Mouse (Mus musculus) liver, embryonic 13.5 days (tissue): ENCODE measurements around the gene Mark4. TPM values are rescaled to one million over a fixed set of nuclear protein-coding genes. Genes with fewer than 3 reads are reported as not detected.

Experiments
- ATAC-seq: fragments of 200-750 bp; cut with Nextera tagmentation; 2 replicates; pipeline ENCODE4 v1.8.0; 2017; ENCODE audit warnings: low read depth, mild to moderate bottlenecking, moderate number of reproducible peaks, moderate library complexity
- DNase-seq: peaks from one replicate; pipeline ENCODE4 v3.0.0; 2022
- H3K27ac ChIP-seq: fragments of 300-500 bp; sonication (generic); 2 replicates; pipeline ENCODE4 v1.5.1; 2015; ENCODE audit warnings: moderate library complexity, mild to moderate bottlenecking, inconsistent platforms
- H3K27me3 ChIP-seq: fragments of 300-500 bp; sonication (generic); 2 replicates; pipeline ENCODE4 v1.6.1; 2015; ENCODE audit warnings: mild to moderate bottlenecking, inconsistent platforms
- H3K36me3 ChIP-seq: fragments of 300-500 bp; sonication (generic); 2 replicates; pipeline ENCODE4 v1.6.1; 2015; ENCODE audit warnings: mild to moderate bottlenecking, inconsistent platforms
- H3K4me1 ChIP-seq: fragments of 300-500 bp; sonication (generic); replicated peaks from 2 replicates; pipeline ENCODE4 v1.6.1; 2015; ENCODE audit warnings: inconsistent platforms
- H3K4me2 ChIP-seq: fragments of 300-500 bp; sonication (generic); 2 replicates; pipeline ENCODE4 v1.6.1; 2015; ENCODE audit warnings: inconsistent platforms, mild to moderate bottlenecking, moderate library complexity
- H3K4me3 ChIP-seq: fragments of 300-500 bp; sonication (generic); replicated peaks from 2 replicates; pipeline ENCODE4 v1.5.1; 2015; ENCODE audit warnings: mild to moderate bottlenecking, inconsistent platforms
- H3K9ac ChIP-seq: fragments of 300-500 bp; sonication (generic); 2 replicates; pipeline ENCODE4 v1.6.1; 2015; ENCODE audit warnings: mild to moderate bottlenecking, inconsistent platforms
- H3K9me3 ChIP-seq: fragments of 300-500 bp; sonication (generic); replicated peaks from 2 replicates; pipeline ENCODE4 v1.6.1; 2016; ENCODE audit warnings: inconsistent platforms
- WGBS: fragments of 180-500 bp; shearing (Covaris S2); methylation state at CpG from one replicate; pipeline ENCODE4 v1.1.7; 2015; ENCODE audit not compliant: insufficient replicate concordance; 5-methylcytosine and 5-hydroxymethylcytosine counted together
- polyA plus RNA-seq: library from polyadenylated mRNA; unstranded; fragments of >200 nt; fragmentation: Nextera tagmentation; extraction: Ambion mirVana; gene quantifications from 2 replicates; pipeline ENCODE4 v1.2.1, GENCODE M21; 2015

The Mark4 gene
- polyA plus RNA-seq, 1 experiment from 2014 or later, result 1.6 TPM

DNA sequence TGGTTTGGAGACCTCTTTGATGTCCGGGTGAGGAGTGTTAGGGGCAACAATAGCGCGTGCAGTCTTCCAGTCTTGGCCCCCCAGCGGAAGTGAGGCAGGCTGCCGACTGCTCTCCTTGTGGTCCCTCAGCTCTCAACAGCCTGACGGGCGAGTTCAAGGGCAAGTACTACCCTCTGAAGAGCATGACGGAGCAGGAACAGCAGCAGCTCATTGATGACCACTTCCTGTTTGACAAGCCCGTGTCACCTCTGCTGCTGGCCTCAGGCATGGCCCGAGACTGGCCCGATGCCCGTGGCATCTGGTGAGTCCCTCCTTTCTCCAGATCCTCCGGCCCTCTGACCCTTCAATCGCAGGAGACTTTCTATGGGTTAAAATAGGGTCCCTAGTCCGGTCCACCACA, 42.0 kb downstream of the Mark4 start:
- Histone ChIP-seq H3K27me3 (peaks cover 76% of the 10 kb centered on the region), H3K4me3 (no peak overlapping the region), H3K27ac (no peak overlapping the region), H3K36me3 (no peaks in the 10 kb centered on the region), H3K9me3 (0 out of 2 replicates have a peak, but pooled peaks cover 4% of the 10 kb centered on the region), H3K4me2 (no peak overlapping the region), H3K9ac (no peak overlapping the region), H3K4me1 (peaks cover 18% of the 10 kb centered on the region)
- no peak for ATAC-seq
- WGBS, result 47% methylated on average over 15 of the region's 15 CpGs
- no peak for DNase-seq

DNA sequence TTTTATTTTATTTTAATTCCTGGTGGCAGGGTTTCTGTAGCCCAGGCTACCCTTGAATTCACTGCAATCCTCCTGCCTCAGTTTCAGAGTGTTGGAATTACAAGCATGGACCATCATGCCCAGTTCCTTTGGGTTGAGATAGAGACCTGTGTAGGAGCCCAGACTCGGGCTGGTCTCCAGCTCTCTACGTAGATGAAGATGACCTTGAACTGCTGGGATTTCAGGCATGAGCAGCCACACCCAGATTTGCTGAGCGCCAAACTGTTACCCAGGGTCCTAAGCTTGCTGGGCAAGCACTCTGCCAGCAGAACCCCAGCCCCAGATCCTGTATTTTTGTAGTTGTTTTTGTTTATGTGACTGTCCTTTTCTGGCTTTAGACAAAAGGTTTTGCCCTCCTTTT, 45.1 kb downstream of the Mark4 start:
- 0 out of 2 replicates have a peak, but pooled peaks cover 4% of the 10 kb centered on the region for H3K9me3 ChIP-seq
- 59% methylated on average over 3 of the region's 3 CpGs for WGBS

DNA sequence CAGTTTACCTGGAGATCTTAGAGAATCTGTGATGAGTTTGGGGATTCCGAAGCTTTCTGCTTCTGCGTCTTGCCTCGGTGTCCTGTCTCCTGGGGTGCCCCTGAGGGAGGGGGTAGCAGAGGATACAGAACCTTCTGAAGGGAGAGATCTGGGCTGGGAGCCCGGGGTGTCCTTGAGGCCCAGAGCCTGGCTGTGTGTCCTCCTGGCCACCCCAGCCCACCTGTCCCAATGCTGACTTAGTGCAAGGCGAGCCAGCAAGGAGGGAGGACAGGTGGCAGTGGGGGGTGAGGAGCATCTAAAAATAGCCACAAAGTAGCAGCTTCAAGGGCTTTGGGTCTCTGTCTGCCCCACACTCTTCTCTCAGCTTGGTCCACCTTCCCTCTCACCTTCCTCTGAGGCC, 46.8 kb downstream of the Mark4 start:
- peaks cover 33% of the 10 kb centered on the region for H3K27me3 ChIP-seq
- H3K9ac ChIP-seq, result no peak overlapping the region
- DNase-seq (no peak), ATAC-seq (no peak)
- H3K4me3 ChIP-seq, result no peak overlapping the region
- no peak overlapping the region for H3K27ac ChIP-seq
- no peak overlapping the region for H3K4me2 ChIP-seq
- 61% methylated on average over 5 of the region's 5 CpGs for WGBS
- 0 out of 2 replicates have a peak, but pooled peaks cover 4% of the 10 kb centered on the region for H3K9me3 ChIP-seq
- H3K36me3 ChIP-seq, result no peaks in the 10 kb centered on the region
- H3K4me1 ChIP-seq, result no peaks in the 10 kb centered on the region

More for the DNA sequence above, 45.1 kb downstream of the Mark4 start:
- Histone ChIP-seq H3K4me1 (no peaks in the 10 kb centered on the region), H3K27ac (no peak overlapping the region), H3K4me3 (no peak overlapping the region), H3K27me3 (peaks cover 45% of the 10 kb centered on the region), H3K4me2 (no peak overlapping the region), H3K9ac (no peak overlapping the region), H3K36me3 (no peaks in the 10 kb centered on the region)
- DNase-seq (no peak), ATAC-seq (no peak)

DNA sequence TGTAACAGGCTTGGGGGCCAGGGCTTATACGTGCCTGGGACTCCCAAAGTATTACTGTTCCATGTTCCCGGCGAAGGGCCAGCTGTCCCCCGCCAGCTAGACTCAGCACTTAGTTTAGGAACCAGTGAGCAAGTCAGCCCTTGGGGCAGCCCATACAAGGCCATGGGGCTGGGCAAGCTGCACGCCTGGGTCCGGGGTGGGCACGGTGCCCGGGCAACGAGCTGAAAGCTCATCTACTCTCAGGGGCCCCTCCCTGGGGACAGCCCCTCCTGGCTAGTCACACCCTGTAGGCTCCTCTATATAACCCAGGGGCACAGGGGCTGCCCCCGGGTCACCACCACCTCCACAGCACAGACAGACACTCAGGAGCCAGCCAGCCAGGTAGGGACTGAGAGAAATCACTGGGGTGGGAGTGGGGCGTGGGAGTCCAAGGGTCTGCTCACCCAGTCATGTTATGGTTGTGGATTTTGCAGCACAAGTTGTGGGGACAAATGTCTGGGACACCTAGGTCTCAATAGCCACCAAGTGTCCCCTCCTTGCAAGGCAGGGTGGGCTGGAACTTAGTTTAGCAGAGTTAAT, 47.8 kb downstream of the Mark4 start:
- Histone ChIP-seq H3K4me2 (no peak overlapping the region), H3K27ac (no peak overlapping the region)

DNA sequence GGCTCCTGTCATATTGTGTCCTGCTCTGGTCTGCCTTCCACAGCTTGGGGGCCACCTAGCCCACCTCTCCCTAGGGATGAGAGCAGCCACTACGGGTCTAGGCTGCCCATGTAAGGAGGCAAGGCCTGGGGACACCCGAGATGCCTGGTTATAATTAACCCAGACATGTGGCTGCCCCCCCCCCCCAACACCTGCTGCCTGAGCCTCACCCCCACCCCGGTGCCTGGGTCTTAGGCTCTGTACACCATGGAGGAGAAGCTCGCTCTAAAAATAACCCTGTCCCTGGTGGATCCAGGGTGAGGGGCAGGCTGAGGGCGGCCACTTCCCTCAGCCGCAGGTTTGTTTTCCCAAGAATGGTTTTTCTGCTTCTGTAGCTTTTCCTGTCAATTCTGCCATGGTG, 48.9 kb downstream of the Mark4 start:
- Histone ChIP-seq H3K4me2 (no peak overlapping the region), H3K9me3 (0 out of 2 replicates have a peak, but pooled peaks cover 4% of the 10 kb centered on the region), H3K9ac (no peak overlapping the region), H3K36me3 (no peaks in the 10 kb centered on the region), H3K27ac (no peak overlapping the region), H3K4me3 (no peak overlapping the region), H3K27me3 (peaks cover 23% of the 10 kb centered on the region), H3K4me1 (peaks cover 6% of the 10 kb centered on the region)
- 50% methylated on average over 6 of the region's 6 CpGs for WGBS
- ATAC-seq, result no peak
- no peak for DNase-seq

More for the DNA sequence above, 47.8 kb downstream of the Mark4 start:
- H3K36me3 ChIP-seq, result no peaks in the 10 kb centered on the region
- ATAC-seq, result no peak
- peaks cover 1% of the 10 kb centered on the region for H3K4me1 ChIP-seq
- no peak overlapping the region for H3K4me3 ChIP-seq
- no peak overlapping the region for H3K9ac ChIP-seq
- peaks cover 29% of the 10 kb centered on the region for H3K27me3 ChIP-seq
- 0 out of 2 replicates have a peak, but pooled peaks cover 4% of the 10 kb centered on the region for H3K9me3 ChIP-seq
- DNase-seq, result no peak
- WGBS, result 70% methylated on average over 11 of the region's 11 CpGs

DNA sequence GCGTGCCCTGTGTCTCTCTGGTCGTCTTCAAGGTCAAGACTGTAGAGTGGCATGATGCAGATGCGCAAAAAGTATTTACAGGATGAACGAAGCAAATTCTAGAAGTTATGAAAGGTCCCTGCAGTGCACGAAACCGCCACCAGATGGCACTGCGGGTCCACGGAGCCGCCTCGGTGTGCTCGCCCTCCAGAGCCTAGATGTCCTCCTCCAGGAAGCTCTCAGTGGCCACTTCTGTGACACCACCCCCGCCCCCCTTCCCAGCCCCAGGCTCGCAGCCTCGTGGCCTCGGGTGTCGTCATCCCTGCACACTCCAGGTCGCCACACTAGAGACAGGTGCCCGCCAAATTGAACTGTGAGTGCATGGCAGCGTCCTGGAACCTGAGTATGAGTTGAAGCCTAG, 53.2 kb downstream of the Mark4 start:
- Histone ChIP-seq H3K27me3 (peaks cover 59% of the 10 kb centered on the region), H3K4me3 (no peak overlapping the region), H3K36me3 (no peaks in the 10 kb centered on the region), H3K9ac (peak overlapping the region; percentile 44; the same call in 1 of the 2 replicates), H3K27ac (no peak overlapping the region), H3K9me3 (peaks cover 8% of the 10 kb centered on the region), H3K4me2 (peak overlapping the region; percentile 36), H3K4me1 (peaks cover 19% of the 10 kb centered on the region)
- DNase-seq (peak; percentile 66), ATAC-seq (peak; percentile 52)
- 3% methylated on average over 19 of the region's 19 CpGs for WGBS

DNA sequence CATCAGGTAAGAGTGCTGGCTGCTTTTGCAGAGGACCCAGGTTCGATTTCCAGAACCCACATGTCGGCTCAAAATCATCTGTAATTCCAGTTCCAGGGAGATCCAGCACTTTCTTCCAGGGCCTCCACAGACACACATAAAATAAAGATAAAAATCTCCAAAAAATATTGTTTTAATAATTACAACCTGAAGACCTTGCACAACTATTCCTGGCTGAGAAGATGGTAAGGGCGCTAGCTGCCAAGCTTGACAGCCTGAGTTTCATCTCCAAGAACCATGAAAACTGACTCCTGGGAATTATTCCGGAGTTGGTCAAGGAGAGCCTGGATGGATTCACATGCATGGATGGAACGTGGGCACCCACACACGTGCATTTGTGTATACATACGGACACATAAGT, 54.1 kb downstream of the Mark4 start, which contains the start of gene Ckm:
Gene Ckm (plus strand): TSS at position 301 of the 400 bp plus-strand sequence.
- Histone ChIP-seq H3K4me2 (peak within 1 kb of the TSS; percentile 93), H3K9me3 (peaks cover 8% of the 10 kb centered on the region), H3K27ac (no peak within 1 kb of the TSS), H3K9ac (peak within 1 kb of the TSS; percentile 64), H3K4me1 (peaks cover 23% of the 10 kb centered on the region), H3K36me3 (no peaks in the 10 kb centered on the region), H3K4me3 (peak within 1 kb of the TSS; percentile 64), H3K27me3 (peaks cover 68% of the 10 kb centered on the region)
- 43% methylated on average over 7 of the region's 7 CpGs for WGBS
- ATAC-seq, result no peak
- DNase-seq, result no peak

DNA sequence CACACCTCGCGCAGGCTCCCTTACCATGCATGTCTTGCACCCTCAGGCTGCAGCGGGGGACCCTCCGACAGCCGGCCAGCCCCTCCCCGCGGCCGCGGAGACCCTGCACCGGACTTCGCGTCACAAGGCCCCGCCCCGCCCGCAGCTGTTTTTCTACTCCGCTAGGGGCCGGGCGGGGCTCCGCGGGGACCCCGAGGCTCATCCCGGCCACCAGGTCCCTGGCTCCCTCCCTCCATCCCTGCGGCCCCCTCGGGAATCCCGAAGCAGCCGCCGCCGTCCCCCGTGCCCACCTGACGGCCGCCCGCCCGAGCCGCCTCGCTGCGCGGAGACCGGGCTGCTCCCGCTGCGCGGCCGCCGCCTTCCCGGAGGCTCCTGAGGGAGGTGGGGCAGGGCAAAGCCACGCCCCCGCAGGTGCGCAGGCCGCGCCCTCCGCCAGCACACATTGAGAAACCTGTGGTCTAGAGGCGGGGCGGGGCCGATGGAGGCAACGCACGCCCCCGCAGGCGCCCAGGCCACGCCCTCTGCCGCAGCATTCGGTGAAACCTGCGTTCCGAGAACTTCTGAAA, 54.8 kb downstream of the Mark4 start, which contains the start of gene Klc3:
Gene Klc3 (minus strand): TSS at position 374 of the 566 bp plus-strand sequence.
- H3K9me3 ChIP-seq, result peaks cover 8% of the 10 kb centered on the region
- DNase-seq, result peak; percentile 71
- 1% methylated on average over 60 of the region's 62 CpGs for whole genome bisulfite sequencing
- H3K27me3 ChIP-seq, result peaks cover 74% of the 10 kb centered on the region
- H3K27ac ChIP-seq, result no peak within 1 kb of the TSS
- peak within 1 kb of the TSS; percentile 64 for H3K4me3 ChIP-seq
- peak within 1 kb of the TSS; percentile 93 for H3K4me2 ChIP-seq
- H3K9ac ChIP-seq, result peak within 1 kb of the TSS; percentile 64
- peaks cover 28% of the 10 kb centered on the region for H3K4me1 ChIP-seq
- H3K36me3 ChIP-seq, result no peaks in the 10 kb centered on the region
- peak; percentile 69 for ATAC-seq

DNA sequence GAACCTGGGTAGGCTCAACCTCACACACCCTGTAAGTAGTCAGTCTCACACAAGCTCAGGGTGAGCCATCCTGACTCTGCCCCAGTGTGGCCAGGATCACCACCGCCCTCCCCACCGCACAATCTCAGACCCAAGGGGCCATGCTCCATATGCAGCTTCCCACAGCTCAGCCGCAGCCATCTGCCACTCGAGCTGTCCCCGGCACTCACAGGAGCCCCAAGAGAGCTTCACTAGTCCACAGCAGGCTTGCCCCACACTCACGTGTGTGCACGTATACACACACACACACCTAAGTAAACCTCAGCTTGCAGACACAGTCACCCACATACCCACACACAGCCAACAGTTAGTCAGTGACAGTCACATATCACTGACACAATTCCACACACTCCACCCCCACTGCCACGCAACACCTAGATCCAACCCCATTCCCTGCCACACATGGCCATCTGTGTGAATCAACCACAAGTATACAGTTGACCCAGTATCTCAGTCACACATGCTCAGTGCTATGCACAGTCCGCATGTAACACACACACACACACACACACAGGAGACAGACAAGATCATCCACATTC, 56.0 kb downstream of the Mark4 start:
- Histone ChIP-seq H3K4me2 (no peak overlapping the region), H3K27me3 (peaks cover 79% of the 10 kb centered on the region)
- WGBS, result 75% methylated on average over 9 of the region's 9 CpGs

DNA sequence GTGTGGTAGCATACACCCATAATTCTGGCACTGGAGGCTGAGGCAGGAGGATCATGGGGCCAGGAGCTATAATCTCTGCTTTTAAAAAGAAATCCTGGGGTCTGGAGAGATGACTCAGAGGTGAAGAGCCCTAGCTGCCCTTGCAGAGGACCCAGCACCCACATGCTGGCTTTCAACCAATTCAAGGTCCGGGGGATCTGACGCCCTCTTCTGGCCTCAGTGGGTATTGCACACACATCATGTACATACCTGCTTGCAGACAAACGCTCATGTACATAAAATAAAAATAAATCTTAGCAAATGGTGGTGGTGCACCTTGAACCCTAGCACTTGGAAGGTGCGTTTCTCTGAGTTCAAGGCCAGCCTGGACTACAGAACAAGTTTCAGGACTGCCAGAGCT, 57.7 kb downstream of the Mark4 start:
- H3K27me3 ChIP-seq, result peaks cover 72% of the 10 kb centered on the region
- peaks cover 8% of the 10 kb centered on the region for H3K9me3 ChIP-seq
- no peak for ATAC-seq
- H3K4me3 ChIP-seq, result no peak overlapping the region
- H3K4me1 ChIP-seq, result peaks cover 27% of the 10 kb centered on the region
- H3K9ac ChIP-seq, result no peak overlapping the region
- no peaks in the 10 kb centered on the region for H3K36me3 ChIP-seq
- H3K27ac ChIP-seq, result no peak overlapping the region
- no peak overlapping the region for H3K4me2 ChIP-seq
- 68% methylated on average over 4 of the region's 4 CpGs for WGBS
- no peak for DNase-seq

More for the DNA sequence above, 56.0 kb downstream of the Mark4 start:
- H3K9ac ChIP-seq, result no peak overlapping the region
- H3K27ac ChIP-seq, result no peak overlapping the region
- H3K4me3 ChIP-seq, result no peak overlapping the region
- no peak for DNase-seq
- H3K9me3 ChIP-seq, result peaks cover 8% of the 10 kb centered on the region
- no peak for ATAC-seq
- H3K36me3 ChIP-seq, result no peaks in the 10 kb centered on the region
- peaks cover 28% of the 10 kb centered on the region for H3K4me1 ChIP-seq

DNA sequence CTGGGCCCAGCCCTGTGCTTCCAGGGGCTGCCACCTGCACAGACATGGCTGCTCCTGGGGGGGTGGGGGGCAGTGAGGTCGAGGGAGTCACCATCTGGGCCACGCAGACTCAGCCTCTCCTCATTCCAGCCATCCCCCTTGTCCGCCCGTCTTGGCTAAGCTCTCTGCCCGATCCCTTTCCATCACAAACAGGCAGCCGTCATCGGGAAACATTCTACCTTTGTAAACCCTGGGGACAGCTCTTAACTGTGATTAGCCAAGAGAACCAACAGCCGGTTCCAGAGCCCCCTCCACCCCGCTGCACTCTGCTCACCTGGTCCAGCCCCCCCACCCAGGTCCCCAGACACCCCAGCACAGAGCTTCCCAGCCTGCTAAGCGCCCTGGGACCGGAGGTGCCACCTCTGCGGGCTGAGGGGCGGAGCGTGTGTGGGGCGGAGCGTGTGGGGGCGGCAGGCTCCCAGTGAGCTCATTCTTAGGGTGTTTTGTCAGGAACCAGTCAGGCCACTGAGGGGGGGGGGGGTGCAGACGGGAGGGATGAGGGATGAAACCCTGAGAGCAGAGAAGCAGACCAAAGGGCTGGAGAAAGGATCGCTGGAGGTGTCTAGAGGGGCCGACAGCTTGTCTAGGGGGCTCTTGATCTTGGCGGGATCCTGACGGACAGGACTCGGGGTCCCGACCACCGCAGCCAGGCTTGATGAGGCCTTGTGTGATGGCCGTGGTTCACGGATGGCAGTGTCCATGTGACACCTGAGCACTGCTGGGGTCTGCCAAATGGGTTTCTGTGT, 58.9 kb downstream of the Mark4 start:
- Histone ChIP-seq H3K9me3 (peaks cover 8% of the 10 kb centered on the region), H3K27ac (no peak overlapping the region), H3K36me3 (peaks cover 11% of the 10 kb centered on the region), H3K4me2 (peak overlapping the region; percentile 55), H3K9ac (peak overlapping the region; percentile 13; the same call in 1 of the 2 replicates), H3K4me1 (peaks cover 22% of the 10 kb centered on the region), H3K4me3 (peak overlapping the region; percentile 22), H3K27me3 (peaks cover 66% of the 10 kb centered on the region)
- peak; percentile 28 for DNase-seq
- WGBS, result 9% methylated on average over 27 of the region's 27 CpGs
- ATAC-seq, result no peak
